Mouse (Mus musculus) ovary, postnatal 14 days (tissue): ENCODE measurements around the gene Prkcd.

ENCODE experiments used
- DNase-seq: peaks from one replicate; pipeline ENCODE4 v3.0.0; 2022; ENCODE audit warnings: low spot score

Prkcd gene

DNA sequence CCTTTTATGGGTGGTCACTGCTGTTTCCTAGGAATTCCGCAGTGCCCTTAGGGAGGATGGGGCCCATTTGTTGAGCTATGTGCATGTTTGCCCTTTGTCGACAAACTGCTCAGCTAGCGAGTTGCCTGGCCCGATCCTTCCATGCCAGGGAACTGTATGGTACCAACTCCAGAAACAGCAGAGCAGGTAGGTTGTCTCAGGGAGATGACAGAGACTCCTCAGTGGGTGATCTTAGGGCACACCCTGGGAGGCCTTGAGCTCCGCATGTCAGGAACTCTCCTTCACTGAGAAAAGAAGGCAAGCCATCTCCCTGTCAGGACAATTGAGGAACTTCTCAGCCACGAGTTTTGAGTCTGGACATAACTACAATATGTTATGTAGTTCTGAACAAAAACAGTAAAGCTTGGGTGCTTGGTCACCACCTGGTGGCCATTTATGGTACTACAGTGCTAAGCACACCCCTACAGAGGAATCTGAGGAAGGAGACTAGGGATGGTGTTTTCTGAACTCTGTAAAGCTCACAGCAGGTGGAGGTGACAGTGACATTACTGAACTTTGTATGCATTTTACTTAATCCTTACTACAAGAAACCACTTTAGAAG, 51.9 kb downstream of the Prkcd start:
- peak; percentile 77 for DNase-seq

DNA sequence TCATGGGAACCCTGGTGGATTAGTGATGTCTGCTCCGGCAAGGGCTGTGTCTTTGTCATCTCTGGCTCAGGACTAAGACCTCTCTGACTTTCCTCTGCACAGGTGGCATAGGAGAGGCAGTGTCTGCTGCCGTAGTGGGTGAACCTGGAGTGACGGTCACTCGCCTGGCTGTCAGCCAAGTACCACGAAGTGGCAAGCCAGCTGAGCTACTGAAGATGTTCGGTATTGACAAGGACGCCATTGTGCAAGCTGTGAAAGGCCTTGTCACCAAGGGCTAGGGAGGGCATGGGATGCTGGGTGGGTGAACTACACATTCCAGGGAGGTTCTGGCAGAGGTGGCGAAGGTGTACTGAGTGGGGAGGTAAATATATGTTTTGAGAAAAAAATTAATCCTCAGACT, 52.8 kb downstream of the Prkcd start:
- DNase-seq = no peak

- no peak for DNase-seq
Observed at GRCm38 (mm10) chr14:30572253-30572652, 53.8 kb downstream of the Prkcd start.

GRCm38 (mm10) chr14:30570303-30570702, 55.7 kb downstream of the Prkcd start:
- DNase-seq = no peak

- no peak for DNase-seq
Observed at GRCm38 (mm10) chr14:30568016-30568415, 58.0 kb downstream of the Prkcd start.

DNA sequence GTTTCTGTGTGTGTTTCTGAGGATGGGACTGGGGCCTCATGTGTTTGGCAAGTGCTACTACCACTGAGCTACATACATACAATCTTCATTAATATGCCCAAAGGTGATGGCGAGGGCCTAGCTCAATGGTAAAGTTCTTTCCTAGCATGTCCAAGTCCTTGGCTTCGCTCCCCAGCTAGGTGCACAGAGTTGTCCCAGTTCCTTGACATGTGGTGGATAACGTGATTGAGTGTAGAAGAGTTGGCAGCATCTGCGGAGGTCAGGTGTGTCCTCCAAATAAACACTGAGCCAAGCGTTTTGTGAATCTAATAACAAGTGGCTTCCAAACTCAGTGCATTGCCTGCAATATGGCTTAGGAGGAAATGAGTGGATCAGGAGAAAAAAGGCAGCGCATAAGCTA, 59.7 kb downstream of the Prkcd start:
- DNase-seq = no peak

GRCm38 (mm10) chr14:30564451-30564850, 61.6 kb downstream of the Prkcd start:
- DNase-seq = no peak

DNA sequence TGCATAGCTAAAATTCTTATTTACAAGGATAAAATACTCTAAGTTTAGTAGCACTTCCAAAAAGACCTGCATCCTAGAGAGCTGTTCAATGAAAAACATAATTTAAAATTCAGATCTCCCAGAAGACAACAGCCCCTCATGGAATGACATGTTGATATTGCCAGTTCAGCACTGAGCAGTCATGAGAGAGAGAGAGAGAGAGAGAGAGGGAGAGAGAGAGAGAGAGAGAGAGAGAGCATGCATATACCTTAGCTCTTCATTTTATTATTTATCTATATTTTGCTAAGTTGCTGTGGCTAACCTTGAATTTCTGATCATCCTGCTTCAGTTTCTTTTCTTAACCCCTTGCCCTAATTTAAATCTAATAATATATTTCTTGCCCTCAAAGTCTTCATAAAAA, 63.7 kb downstream of the Prkcd start:
- no peak for DNase-seq

DNA sequence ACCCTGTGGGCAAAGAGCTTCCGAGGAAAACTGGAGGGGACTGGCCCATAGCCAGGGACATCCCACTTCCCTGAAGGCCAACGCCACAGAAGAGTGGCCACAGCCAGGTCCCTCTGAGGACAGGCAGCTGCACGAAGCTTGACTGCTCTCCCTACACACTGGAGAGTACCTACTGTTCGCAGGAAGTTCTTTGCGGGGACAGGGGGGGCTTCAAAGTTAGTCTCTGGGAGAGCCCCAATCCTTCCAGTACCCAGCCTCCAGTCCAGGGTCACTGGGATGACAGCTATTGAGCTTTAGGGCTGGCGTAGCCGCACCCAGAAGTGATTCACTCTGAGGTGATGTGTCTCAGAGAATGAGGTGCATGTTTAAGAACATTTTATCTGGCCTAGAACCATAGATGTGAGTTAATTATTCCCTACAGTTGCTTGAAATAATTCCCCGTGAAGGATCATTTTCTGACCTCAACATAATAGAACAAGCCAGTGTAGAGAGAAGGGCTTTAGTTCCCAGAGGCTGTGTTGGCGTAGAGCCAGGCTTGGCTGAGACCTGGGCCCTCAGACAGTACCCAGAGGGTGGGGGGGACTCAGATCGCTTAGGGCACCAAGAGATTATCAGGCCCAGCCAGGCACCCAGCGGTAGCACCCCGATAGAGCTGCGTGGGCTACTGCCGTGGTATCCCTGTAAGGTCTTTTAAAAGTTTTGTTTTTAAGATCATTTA, 64.4 kb downstream of the Prkcd start:
- DNase-seq = no peak

- DNase-seq = no peak
Observed at GRCm38 (mm10) chr14:30560803-30561389, 65.1 kb downstream of the Prkcd start.

- no peak for DNase-seq
Observed at GRCm38 (mm10) chr14:30559321-30559850, 66.6 kb downstream of the Prkcd start.

DNA sequence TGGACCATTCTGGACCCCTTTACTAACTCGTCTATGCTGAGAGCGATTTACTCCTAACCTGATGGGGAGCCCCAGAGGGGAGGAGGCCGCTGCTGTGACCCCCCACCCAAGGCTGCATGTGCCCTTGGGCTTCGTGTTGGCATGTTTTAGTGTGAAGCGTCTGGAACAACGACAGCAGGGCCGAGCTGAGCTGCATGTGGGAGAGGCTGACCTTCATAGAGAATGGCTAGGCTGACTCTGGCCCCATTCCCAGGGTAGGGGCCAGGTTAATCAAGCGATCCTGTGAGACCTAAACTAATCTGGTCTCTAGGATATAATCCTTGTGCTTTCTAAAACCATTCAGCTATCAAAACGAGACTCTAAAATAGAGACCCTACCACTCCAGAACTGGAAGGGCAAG, 68.3 kb downstream of the Prkcd start:
- DNase-seq = no peak

GRCm38 (mm10) chr14:30556651-30557050, 69.4 kb downstream of the Prkcd start:
- DNase-seq = no peak

GRCm38 (mm10) chr14:30553185-30553584, 72.8 kb downstream of the Prkcd start:
- DNase-seq = no peak

GRCm38 (mm10) chr14:30551981-30552380, 74.0 kb downstream of the Prkcd start:
- DNase-seq = no peak

DNA sequence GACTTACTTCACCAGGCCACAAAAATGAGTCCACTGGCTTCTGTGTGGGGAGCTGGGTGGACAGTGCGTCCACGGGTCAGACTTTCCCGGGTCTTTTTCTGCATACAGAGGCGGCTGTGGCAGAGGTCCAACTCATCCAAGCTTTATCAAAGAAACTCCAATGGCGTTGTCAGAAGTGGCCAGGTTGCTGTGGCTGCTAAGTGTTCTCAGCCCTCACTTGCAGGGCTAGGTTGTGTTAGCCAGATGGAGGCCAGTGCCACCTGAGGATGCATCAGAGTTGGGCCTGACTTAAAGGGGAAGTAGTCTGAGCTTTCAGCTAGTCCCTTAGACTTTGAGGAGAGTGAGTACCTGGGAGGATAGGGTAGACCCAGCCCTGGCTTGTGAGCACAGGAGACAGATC, 74.5 kb downstream of the Prkcd start:
- DNase-seq = no peak

DNA sequence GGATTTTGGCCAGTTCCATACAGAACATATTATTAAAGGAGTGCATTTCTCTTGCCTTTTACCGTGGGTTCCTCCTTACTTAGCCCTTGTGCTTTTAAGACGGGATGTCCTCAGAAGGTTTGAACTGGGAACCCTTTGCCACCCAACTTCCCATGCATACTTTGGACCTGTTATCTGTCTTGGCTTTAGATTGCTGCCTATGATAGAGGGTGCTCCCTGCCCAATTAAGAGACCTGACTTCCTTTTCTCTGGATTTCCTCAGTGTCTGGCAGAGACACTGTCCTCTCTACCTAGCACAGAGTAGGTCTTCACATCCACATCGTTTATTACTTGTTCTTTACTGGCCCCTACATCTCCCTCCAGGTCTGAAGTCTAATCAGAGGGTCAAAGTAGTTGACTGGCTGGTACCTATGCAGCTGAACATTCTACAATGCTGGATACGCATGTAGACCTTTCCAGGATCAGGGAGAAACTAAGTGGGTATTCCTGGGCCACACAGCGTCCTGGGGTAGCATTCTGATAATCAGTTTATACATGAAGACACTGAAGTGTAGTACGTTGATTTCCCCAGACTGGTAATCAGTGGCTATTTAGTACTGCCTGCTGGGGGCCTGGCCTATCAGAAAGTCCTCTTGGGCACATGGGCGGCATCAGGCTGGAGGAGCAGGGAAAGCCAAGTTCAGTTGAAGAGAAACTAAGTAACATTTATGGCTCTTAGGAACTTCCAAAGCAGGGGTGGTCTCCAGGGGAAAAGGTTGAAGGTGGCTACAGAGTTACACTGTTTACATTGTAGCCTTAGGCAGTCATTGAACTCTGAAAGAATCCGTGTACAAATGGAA, 75.6 kb downstream of the Prkcd start:
- no peak for DNase-seq

GRCm38 (mm10) chr14:30549777-30550149, 76.2 kb downstream of the Prkcd start:
- DNase-seq = no peak

DNA sequence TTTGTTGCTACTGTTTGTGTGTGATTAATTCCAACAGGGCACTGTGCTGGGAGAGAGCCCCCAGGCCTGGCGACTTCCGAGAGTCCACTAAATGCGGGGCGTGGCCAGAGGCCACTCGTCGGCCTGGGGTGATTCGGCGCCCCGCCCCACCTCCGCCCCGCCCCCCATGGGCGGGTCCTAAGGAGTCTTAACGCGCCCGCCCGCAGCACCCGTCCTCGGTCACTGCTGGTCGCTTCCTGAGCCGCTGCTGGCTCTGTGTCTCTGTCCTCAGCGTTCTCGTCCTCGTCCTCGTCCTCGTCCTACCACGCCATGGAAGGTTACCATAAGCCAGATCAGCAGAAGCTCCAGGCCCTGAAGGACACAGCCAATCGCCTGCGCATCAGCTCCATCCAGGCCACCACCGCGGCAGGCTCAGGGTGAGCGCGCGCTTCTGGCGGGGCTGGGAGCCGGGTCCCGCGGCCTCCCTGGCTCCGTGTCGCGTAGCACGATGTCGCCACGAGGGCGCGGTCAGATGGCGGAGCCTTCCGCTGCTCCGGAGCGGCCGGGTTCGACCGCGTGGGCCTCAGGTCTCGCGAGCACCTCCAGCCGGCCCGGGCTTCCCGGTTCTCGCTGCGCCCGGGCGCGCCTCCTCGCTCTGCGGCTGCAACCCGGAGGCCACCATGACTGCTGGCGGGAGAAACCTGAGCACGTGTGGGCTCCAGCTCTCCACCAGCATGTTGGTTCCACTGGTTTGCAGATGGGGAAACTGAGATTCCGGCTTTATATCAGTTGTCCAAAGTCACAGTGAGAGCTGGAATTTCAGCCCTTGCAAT, 76.8 kb downstream of the Prkcd start:
- peak; percentile 92 for DNase-seq

GRCm38 (mm10) chr14:30548131-30548720, 77.8 kb downstream of the Prkcd start, which contains the start of gene Tkt:
Tkt (plus strand) TSS chr14:30548359.
- DNase-seq = peak; percentile 72
